ENCODE assay signal across 8 mouse cellular contexts in the genomic region with DNA sequence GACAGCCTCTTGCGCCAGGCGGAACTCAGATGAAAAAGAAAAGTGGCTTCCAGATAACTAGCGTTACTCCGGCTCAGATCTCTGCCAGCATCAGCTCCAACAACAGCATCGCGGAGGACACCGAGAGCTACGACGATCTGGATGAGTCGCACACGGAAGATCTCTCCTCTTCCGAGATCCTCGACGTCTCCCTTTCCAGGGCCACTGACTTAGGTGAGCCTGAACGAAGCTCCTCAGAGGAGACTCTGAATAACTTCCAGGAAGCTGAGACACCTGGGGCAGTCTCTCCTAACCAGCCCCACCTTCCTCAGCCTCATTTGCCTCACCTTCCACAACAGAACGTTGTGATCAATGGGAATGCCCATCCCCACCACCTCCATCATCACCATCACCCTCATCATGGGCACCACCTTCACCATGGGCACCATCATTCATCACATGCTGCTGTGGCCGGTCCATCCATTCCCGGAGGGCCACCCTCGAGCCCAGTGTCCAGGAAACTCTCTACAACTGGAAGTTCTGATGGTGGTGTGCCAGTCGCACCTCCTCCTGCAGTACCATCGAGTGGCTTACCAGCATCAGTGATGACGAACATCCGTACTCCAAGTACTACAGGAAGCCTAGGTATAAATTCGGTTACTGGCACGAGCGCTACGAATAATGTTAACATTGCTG. TPM values are rescaled to one million over a fixed set of nuclear protein-coding genes. Genes with fewer than 3 reads are reported as not detected.
A peak's percentile ranks its signal among the peaks of the same experiment; 100 is the strongest.
DNase-seq lines count a peak whose midpoint lies in the region; ATAC-seq and TF ChIP-seq lines count a peak whose summit lies in the region.

No protein-coding gene starts in this region.

- DNase-seq in liver, adult 2 months (ENCODE audit: extremely low read depth, low read depth, low spot score), result no peak
- DNase-seq in liver, result no peak
- DNase-seq in intestine, embryonic 14.5 days (ENCODE audit: low spot score), result no peak
- DNase-seq in right cerebral cortex, adult 2 months (ENCODE audit: low spot score in 2 of 2), result no peak
- no peak for DNase-seq in Muller cell, postnatal 12 days (ENCODE audit: inconsistent ontology term)
- DNase-seq in adrenal gland, adult 2 months, result no peak

- H3K9ac ChIP-seq in liver, adult 2 months (ENCODE audit: low read depth, low read length), result no peak overlapping the region
- H3K9ac ChIP-seq in intestine, embryonic 14.5 days (ENCODE audit: low read length), result peak overlapping the region; percentile 95

- no peaks in the 10 kb centered on the region for H3K36me3 ChIP-seq in liver, adult 2 months (ENCODE audit: control insufficient read depth, insufficient read depth, low read length)
- peaks cover 22% of the 10 kb centered on the region for H3K36me3 ChIP-seq in intestine, embryonic 14.5 days (ENCODE audit: control insufficient read depth, insufficient read depth, low read length)
- peaks cover 6% of the 10 kb centered on the region for H3K36me3 ChIP-seq in myocyte (ENCODE audit: control insufficient read depth, insufficient read depth)

- WGBS in liver, adult 2 months, result 74% methylated on average over 27 of the region's 27 CpGs
- WGBS in intestine, embryonic 14.5 days, result 46% methylated on average over 27 of the region's 27 CpGs

- no peaks in the 10 kb centered on the region for H3K79me2 ChIP-seq in liver, adult 2 months (ENCODE audit: control insufficient read depth, insufficient read depth, low read length)
- H3K79me2 ChIP-seq in myocyte (ENCODE audit: control insufficient read depth, insufficient read depth), result peaks cover 36% of the 10 kb centered on the region

- TF ChIP-seq CTCF in liver, adult 2 months (IDR thresholded peaks at IDR 0.05; ENCODE audit: low read depth, low read length), result no peak
- no peak for TF ChIP-seq CTCF in embryonic fibroblast, embryonic 13.5 days (IDR thresholded peaks at IDR 0.05; ENCODE audit: borderline replicate concordance, insufficient read depth, low read length)

- no peak for ATAC-seq in intestine, embryonic 14.5 days (replicated peaks; ENCODE audit: low FRiP score, low TSS enrichment, low read depth)

- H3K4me3 ChIP-seq in liver, adult 2 months (ENCODE audit: insufficient read depth, low read depth, low read length), result peak overlapping the region; percentile 60; the same call in 1 of the 2 replicates
- H3K4me3 ChIP-seq in embryonic fibroblast, embryonic 13.5 days (ENCODE audit: insufficient read depth, low read length), result peak overlapping the region; percentile 68
- peak overlapping the region; percentile 74 for H3K4me3 ChIP-seq in intestine, embryonic 14.5 days (ENCODE audit: low read depth, low read length)
- peak overlapping the region; percentile 57 for H3K4me3 ChIP-seq in myocyte

- H3K4me1 ChIP-seq in liver, adult 2 months (ENCODE audit: control insufficient read depth, insufficient read depth, low read length), result no peaks in the 10 kb centered on the region
- H3K4me1 ChIP-seq in embryonic fibroblast, embryonic 13.5 days (ENCODE audit: control insufficient read depth, insufficient read depth, low read length), result peaks cover 13% of the 10 kb centered on the region
- H3K4me1 ChIP-seq in intestine, embryonic 14.5 days (replicated peaks; ENCODE audit: control insufficient read depth, insufficient read depth, low read length), result peaks cover 49% of the 10 kb centered on the region

- no peak overlapping the region for H3K27ac ChIP-seq in liver, adult 2 months (replicated peaks; ENCODE audit: insufficient read depth, low read depth, low read length)
- H3K27ac ChIP-seq in embryonic fibroblast, embryonic 13.5 days (ENCODE audit: insufficient read depth, low read length), result no peak overlapping the region
- peak overlapping the region; percentile 99; the same call in 1 of the 2 replicates for H3K27ac ChIP-seq in intestine, embryonic 14.5 days (ENCODE audit: low read depth)

- peaks cover 11% of the 10 kb centered on the region for H3K27me3 ChIP-seq in liver, adult 2 months (ENCODE audit: control insufficient read depth, insufficient read depth, low read length)
- no peaks in the 10 kb centered on the region for H3K27me3 ChIP-seq in intestine, embryonic 14.5 days (replicated peaks; ENCODE audit: control insufficient read depth, insufficient read depth, low read length)
- no peaks in the 10 kb centered on the region for H3K27me3 ChIP-seq in myocyte (ENCODE audit: control insufficient read depth, insufficient read depth, insufficient read length)

- H3ac ChIP-seq in myocyte (ENCODE audit: control insufficient read depth, insufficient read length), result no peak overlapping the region

- TF ChIP-seq POLR2A in liver, adult 2 months (IDR thresholded peaks at IDR 0.05; ENCODE audit: extremely low read depth, insufficient read depth, low read length), result no peak
- TF ChIP-seq POLR2A in embryonic fibroblast, embryonic 13.5 days (IDR thresholded peaks at IDR 0.05; ENCODE audit: low read depth, low read length), result no peak
- no peak for TF ChIP-seq POLR2A in myocyte (IDR thresholded peaks at IDR 0.05; ENCODE audit: insufficient read length, low read depth)

- peak overlapping the region; percentile 79 for H3K4me2 ChIP-seq in intestine, embryonic 14.5 days (ENCODE audit: low read length)
- H3K4me2 ChIP-seq in myocyte (ENCODE audit: low read depth), result peak overlapping the region; percentile 73

- no peaks in the 10 kb centered on the region for H3K9me3 ChIP-seq in intestine, embryonic 14.5 days (ENCODE audit: control insufficient read depth, low read length)

TF ChIP-seq in myocyte, 11 proteins besides CTCF, POLR2A, EP300 and RAD21:
- TF ChIP-seq E2F4 (IDR thresholded peaks at IDR 0.05; ENCODE audit: insufficient read depth) (no peak), MYOD1 (IDR thresholded peaks at IDR 0.05; ENCODE audit: control insufficient read depth in 1 of 3, insufficient read length in 2 of 3, low read depth in 2 of 3) (no peak), POLR2AphosphoS2 (IDR thresholded peaks at IDR 0.05; ENCODE audit: insufficient read length, low read depth) (no peak), TCF3 (IDR thresholded peaks at IDR 0.05; ENCODE audit: insufficient read length, low read depth) (no peak), MYOG (IDR thresholded peaks at IDR 0.05; ENCODE audit: control insufficient read depth in 1 of 3, insufficient read depth in 1 of 3, insufficient read length in 2 of 3, low read depth in 2 of 3) (no peak), USF1 (IDR thresholded peaks at IDR 0.05; ENCODE audit: low read depth) (no peak), CEBPB (IDR thresholded peaks at IDR 0.05; ENCODE audit: insufficient read depth, poor library complexity, severe bottlenecking) (no peak), MAX (IDR thresholded peaks at IDR 0.05; ENCODE audit: low read depth) (no peak)
TF ChIP-seq in myocyte: peak in this region for 0.

RNA-seq across cellular contexts. Expression of gene Tsc22d1, which starts 1.7 kb away (rescaled TPM):
- total RNA-seq in liver, adult 2 months (2014; rRNA removed), result 25.6 and 33.3 TPM in 2 replicates
- polyA plus RNA-seq in liver, adult 2 months (2012; rRNA removed), result 28.3 and 60.1 TPM in 2 replicates
- polyA plus RNA-seq in embryonic fibroblast, embryonic 13.5 days (2011; ENCODE audit: insufficient read length, low read depth, missing spikeins), result 231 and 370 TPM in 2 replicates
- 552 and 588 TPM in 2 replicates for polyA plus RNA-seq in intestine, embryonic 14.5 days (2014; fragmentation: Nextera tagmentation; extraction: Ambion mirVana)
- 281 TPM for polyA plus RNA-seq in myocyte (2012; fragmentation: generic; extraction: Trizol)
- 1,000 to 10,000 TPM in 1 of 2 experiments, 100 to 1,000 TPM in 1; 906 to 1,621 TPM for total RNA-seq in adrenal gland, adult 2 months (2021)
- polyA plus RNA-seq in adrenal gland, adult 2 months (2012; rRNA removed), result 665 and 693 TPM in 2 replicates
